Mouse (Mus musculus) liver, embryonic 16.5 days (tissue): Measurements from ENCODE around the gene Mis12. TPM values are rescaled to one million over a fixed set of nuclear protein-coding genes. Genes with fewer than 3 reads are reported as not detected.

ENCODE experiments used
- ATAC-seq: fragments of 200-750 bp; cut with Nextera tagmentation; 2 replicates; pipeline ENCODE4 v1.8.0; 2017; ENCODE audit warnings: low read depth, mild to moderate bottlenecking, moderate number of reproducible peaks, moderate library complexity
- H3K27ac ChIP-seq: fragments of 300-500 bp; sonication (generic); 2 replicates; pipeline ENCODE4 v1.5.1; 2014; ENCODE audit warnings: mild to moderate bottlenecking, low read length
- H3K27me3 ChIP-seq: fragments of 300-500 bp; sonication (generic); 2 replicates; pipeline ENCODE4 v1.6.1; 2014; ENCODE audit warnings: low read depth, low read length, mixed read lengths; ENCODE audit not compliant: control insufficient read depth, insufficient read depth
- H3K36me3 ChIP-seq: fragments of 300-500 bp; sonication (generic); 2 replicates; pipeline ENCODE4 v1.6.1; 2014; ENCODE audit warnings: mild to moderate bottlenecking; ENCODE audit not compliant: control insufficient read depth, insufficient read depth
- H3K4me1 ChIP-seq: fragments of 300-500 bp; sonication (generic); 2 replicates; pipeline ENCODE4 v1.6.1; 2014; ENCODE audit warnings: low read depth, low read length, mixed read lengths; ENCODE audit not compliant: control insufficient read depth
- H3K4me2 ChIP-seq: fragments of 300-500 bp; sonication (generic); 2 replicates; pipeline ENCODE4 v1.6.1; 2014; ENCODE audit warnings: low read depth, low read length, mixed read lengths
- H3K4me3 ChIP-seq: fragments of 300-500 bp; sonication (generic); 2 replicates; pipeline ENCODE4 v1.5.1; 2014; ENCODE audit warnings: low read depth, mild to moderate bottlenecking, low read length
- H3K9ac ChIP-seq: fragments of 300-500 bp; sonication (generic); 2 replicates; pipeline ENCODE4 v1.6.1; 2014; ENCODE audit warnings: low read depth, low read length
- H3K9me3 ChIP-seq: fragments of 300-500 bp; sonication (generic); replicated peaks from 2 replicates; pipeline ENCODE4 v1.6.1; 2016; ENCODE audit warnings: low read length; ENCODE audit not compliant: control insufficient read depth
- WGBS: fragments of 180-500 bp; shearing (Covaris S2); extraction: QIAGEN DNeasy Blood & Tissue Kit; methylation state at CpG from one replicate; pipeline ENCODE4 v1.1.7; 2014; ENCODE audit not compliant: insufficient replicate concordance; 5-methylcytosine and 5-hydroxymethylcytosine counted together
- polyA plus RNA-seq: library from polyadenylated mRNA; unstranded; fragments of >200 nt; fragmentation: Nextera tagmentation; extraction: Ambion mirVana; gene quantifications from 2 replicates; pipeline ENCODE4 v1.2.1, GENCODE M21; 2015

Mis12 gene
- polyA plus RNA-seq, 1 experiment from 2014 or later, result 24.1 TPM

DNA sequence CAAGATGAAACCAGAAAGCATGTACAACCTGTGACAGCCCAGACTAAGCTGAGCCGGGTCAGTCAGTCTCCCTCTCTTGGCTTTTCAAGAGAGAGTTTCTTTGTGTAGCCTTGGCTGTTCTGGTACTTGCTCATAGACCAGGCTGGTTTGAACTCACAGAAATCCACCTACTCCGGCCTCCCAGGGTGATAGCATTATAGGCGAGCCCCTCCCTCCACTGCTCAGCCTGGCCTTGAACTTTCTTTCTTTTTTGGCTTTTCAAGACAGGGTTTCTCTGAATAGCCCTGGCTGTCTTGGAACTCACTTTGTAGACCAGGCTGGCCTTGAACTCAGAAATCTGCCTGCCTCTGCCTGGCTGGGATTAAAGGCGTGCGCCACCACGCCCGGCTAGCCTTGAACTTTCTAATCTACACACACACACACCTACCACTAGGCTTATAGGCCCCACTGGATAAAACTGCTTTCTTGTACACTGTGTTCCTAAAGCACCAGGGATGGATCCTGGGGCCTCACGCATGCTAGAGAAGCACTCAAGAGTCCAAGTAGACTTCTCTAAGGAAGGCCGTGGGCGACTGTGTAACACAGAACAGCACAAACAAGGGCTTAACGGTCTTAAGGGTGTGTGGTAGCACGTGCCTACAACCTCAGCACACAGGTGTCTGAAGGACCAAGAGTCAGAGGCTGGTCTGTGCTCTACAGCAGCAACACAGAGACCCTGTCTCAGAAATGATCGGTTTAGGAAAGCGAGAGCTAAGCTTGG, 38.5 kb upstream of the Mis12 start:
- Histone ChIP-seq H3K9ac (no peak overlapping the region; the same call in 1 of the 2 replicates), H3K36me3 (peaks cover 44% of the 10 kb centered on the region), H3K4me1 (peaks cover 20% of the 10 kb centered on the region), H3K27ac (no peak overlapping the region), H3K4me3 (no peak overlapping the region; the same call in 1 of the 2 replicates), H3K4me2 (peak overlapping the region; percentile 98), H3K9me3 (no peaks in the 10 kb centered on the region), H3K27me3 (no peaks in the 10 kb centered on the region)
- ATAC-seq, result no peak
- 69% methylated on average over 14 of the region's 14 CpGs for WGBS

DNA sequence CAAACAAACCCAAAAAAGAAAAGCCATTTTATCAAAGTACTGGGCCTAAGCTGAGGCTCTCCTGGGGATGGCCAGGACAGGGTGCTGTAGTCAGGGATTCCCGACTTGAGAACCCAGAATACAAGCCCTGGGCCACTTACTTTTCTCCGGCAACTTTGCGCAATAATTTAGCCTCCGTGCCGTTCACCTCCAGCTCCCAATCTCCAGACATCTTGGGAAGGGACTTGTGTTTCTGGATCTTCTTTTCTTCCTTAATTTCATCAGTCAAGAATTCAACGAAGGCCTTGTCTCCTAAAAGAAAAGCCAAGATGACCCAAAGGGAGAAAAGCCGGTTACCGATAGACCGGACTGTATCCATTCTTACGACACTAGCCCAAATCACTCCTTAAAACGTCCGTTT, 37.4 kb upstream of the Mis12 start:
- WGBS, result 3% methylated on average over 12 of the region's 12 CpGs
- Histone ChIP-seq H3K4me3 (peak overlapping the region; percentile 93), H3K27me3 (no peaks in the 10 kb centered on the region), H3K27ac (no peak overlapping the region; the same call in 1 of the 2 replicates), H3K4me1 (peaks cover 20% of the 10 kb centered on the region), H3K9me3 (no peaks in the 10 kb centered on the region), H3K36me3 (peaks cover 39% of the 10 kb centered on the region), H3K9ac (peak overlapping the region; percentile 78; the same call in 1 of the 2 replicates), H3K4me2 (peak overlapping the region; percentile 98)
- no peak for ATAC-seq

DNA sequence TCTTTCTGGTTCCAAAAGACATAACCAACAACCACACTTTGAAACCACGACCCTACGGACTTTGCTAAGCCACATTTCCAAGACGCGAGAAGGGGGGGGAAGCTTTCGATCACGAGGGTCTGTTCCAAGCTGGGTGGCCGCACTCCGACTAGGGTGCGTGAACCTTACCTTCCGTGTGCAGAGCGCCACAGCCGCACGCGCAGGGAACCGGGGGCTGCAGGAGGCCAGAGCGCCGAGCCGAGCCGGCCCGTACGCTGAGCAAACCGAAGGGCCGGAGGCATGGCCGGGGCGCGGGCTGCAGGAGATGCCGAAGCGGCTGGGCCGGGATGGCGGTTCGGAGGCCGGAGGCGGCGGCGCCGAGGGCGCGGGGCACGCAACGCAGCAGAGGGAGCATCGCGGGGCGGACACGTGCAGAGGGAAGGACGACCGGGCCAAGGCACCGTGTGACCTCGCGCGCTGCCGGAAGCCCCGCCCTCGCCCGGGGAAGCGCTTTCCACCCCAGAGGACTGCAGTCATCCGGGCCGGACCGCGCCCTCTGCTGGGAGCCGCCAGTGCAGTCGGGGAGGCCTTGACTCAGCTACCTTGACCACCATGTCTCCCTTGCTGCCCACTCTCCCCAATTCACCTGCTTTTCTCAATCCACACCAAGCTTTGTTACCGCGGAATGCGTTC, 36.7 kb upstream of the Mis12 start, which contains the start of gene C1qbp:
C1qbp (minus strand) TSS at position 470 of the 672 bp plus-strand sequence.
- Histone ChIP-seq H3K4me1 (peaks cover 20% of the 10 kb centered on the region), H3K36me3 (peaks cover 35% of the 10 kb centered on the region), H3K4me2 (peak within 1 kb of the TSS; percentile 98), H3K27ac (peak within 1 kb of the TSS; percentile 60), H3K9ac (peak within 1 kb of the TSS; percentile 78), H3K4me3 (peak within 1 kb of the TSS; percentile 93), H3K9me3 (no peaks in the 10 kb centered on the region), H3K27me3 (no peaks in the 10 kb centered on the region)
- ATAC-seq, result peak; percentile 97
- WGBS, result under 1% methylated on average over 61 of the region's 64 CpGs

DNA sequence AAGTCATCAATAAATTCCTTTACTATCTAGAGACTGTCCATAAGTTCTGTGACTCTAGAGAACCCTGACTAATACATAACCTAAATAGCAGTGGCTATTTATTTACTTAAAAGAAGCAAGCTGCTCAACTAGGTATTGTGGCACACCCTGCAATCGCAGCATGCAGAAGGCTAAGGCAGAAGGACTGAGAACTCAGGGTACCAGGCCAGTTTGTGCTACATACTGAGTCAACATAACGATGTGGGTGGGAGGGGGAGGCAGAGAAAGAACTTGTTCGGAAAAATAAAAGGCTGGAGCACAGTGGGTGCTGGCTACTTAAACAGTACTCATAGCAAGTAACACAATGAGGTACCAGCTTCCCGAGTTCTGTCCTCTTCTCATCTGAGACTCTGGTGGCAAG, 18.2 kb upstream of the Mis12 start:
- Histone ChIP-seq H3K36me3 (peaks cover 7% of the 10 kb centered on the region), H3K9me3 (no peaks in the 10 kb centered on the region), H3K9ac (no peak overlapping the region), H3K27me3 (no peaks in the 10 kb centered on the region), H3K4me3 (no peak overlapping the region), H3K27ac (no peak overlapping the region), H3K4me2 (no peak overlapping the region), H3K4me1 (peaks cover 16% of the 10 kb centered on the region)
- ATAC-seq, result no peak
- 71% methylated on average over 4 of the region's 4 CpGs for WGBS

DNA sequence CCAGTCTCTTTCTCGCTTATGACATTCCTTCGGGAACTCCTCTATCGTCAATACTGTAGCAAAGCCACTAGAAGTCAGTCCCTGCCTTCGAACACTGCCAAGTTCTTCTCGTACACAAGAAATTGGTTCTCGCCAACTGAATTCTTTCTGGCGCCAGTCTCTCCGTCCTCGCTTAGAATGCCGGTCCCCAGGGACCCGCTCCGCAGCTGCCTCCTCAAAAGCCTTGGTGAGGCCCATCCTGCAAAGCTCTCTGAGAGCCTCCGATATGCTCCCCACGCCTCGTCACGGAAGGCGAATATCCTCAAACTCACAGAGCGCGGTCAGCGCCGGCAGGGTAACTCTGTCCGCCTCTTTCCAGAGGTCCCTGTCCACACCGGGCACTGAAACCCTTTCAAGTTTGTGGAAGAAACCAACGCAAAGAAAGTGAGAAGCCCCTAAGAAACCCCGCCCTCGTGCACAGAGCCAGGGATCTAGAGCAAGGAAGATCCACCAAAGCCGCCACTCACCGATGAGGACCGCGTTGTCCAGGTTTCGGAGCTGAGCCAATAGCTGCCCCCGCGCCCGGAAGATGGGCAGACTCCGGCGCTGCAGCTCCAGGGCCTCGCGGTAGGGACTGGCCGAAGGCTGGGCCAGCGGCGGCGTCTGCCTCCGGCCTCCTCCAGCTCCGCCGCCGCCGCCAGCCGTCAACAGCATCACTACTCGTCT, 15.6 kb upstream of the Mis12 start:
- ATAC-seq, result peak; percentile 71
- Histone ChIP-seq H3K27ac (peak overlapping the region; percentile 85), H3K36me3 (peaks cover 9% of the 10 kb centered on the region), H3K9ac (peak overlapping the region; percentile 85), H3K4me2 (peak overlapping the region; percentile 94), H3K27me3 (no peaks in the 10 kb centered on the region), H3K4me1 (peaks cover 16% of the 10 kb centered on the region), H3K9me3 (no peaks in the 10 kb centered on the region), H3K4me3 (peak overlapping the region; percentile 97)
- WGBS, result under 1% methylated on average over 49 of the region's 49 CpGs

DNA sequence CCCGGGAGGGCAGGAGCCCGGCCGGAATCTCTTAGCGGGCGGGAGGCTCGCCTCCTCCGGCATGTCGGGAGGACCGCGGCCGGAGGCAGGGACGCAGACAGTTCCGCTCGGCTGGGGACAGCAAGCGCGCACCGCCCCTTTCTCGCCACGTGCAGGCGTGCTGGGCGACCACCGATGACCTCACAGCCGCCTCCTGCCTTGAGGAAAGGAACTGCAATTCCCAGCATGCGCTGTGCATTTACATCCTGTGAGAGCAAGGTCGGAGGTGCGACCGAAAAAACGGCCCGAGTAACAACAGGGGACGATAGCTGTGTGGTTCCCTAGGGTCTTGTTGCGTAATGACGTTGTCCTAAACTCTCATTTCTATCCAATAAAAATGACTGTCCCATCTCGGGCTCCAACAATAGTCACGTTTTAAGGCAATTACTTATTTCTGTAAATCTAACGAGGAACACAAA, 15.1 kb upstream of the Mis12 start, which contains the start of gene Dhx33:
Dhx33 (minus strand) TSS at position 122 of the 458 bp plus-strand sequence.
- peaks cover 12% of the 10 kb centered on the region for H3K36me3 ChIP-seq
- H3K9me3 ChIP-seq, result no peaks in the 10 kb centered on the region
- under 1% methylated on average over 35 of the region's 35 CpGs for WGBS
- peak within 1 kb of the TSS; percentile 97 for H3K4me3 ChIP-seq
- H3K27me3 ChIP-seq, result no peaks in the 10 kb centered on the region
- peak within 1 kb of the TSS; percentile 85 for H3K27ac ChIP-seq
- peak within 1 kb of the TSS; percentile 94 for H3K4me2 ChIP-seq
- peaks cover 16% of the 10 kb centered on the region for H3K4me1 ChIP-seq
- peak within 1 kb of the TSS; percentile 85 for H3K9ac ChIP-seq
- peak; percentile 94 for ATAC-seq

DNA sequence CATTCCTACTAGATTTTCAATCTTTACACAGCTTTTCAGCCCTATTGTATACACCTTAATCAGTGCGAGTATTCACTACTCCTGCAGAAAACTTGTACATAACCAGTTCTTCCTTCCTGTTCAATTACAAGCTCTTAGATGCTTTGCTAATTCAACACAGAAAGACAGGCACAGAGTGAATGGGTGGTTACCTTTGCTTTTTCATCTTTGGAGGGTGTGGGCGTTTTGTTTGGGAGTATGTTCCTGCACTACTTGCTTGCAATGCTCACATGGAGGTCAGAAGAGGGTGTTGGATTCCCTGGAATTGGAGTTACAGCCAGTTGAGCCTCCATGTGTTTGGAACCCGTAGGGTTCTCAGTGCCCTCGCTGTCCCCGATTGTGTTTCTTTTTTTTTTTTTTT, 14.4 kb upstream of the Mis12 start:
- WGBS, result 43% methylated on average over 5 of the region's 5 CpGs
- Histone ChIP-seq H3K9me3 (no peaks in the 10 kb centered on the region), H3K9ac (no peak overlapping the region), H3K4me3 (peak overlapping the region; percentile 14), H3K27me3 (no peaks in the 10 kb centered on the region), H3K4me2 (peak overlapping the region; percentile 94), H3K27ac (no peak overlapping the region), H3K36me3 (peaks cover 13% of the 10 kb centered on the region), H3K4me1 (peaks cover 16% of the 10 kb centered on the region)
- no peak for ATAC-seq

DNA sequence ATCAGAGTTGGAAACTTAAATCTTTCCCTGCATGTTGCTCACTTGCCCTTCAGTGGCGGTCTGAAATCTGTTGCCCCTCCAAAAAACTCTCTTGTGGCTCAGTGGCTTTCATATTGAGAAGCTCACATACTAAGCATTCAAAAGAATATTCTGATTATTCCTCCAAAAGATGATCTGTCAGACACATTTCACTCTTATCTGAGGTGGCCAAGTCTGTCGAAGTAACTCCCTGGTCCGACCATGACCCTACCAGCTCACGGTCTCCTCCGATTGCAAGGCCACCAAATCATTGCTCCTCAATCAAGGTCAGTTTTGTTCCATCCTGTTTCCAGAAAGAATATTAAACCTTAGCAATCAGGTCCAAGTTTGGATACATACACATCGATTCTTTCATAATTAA, 12.4 kb upstream of the Mis12 start:
- Histone ChIP-seq H3K36me3 (peaks cover 26% of the 10 kb centered on the region), H3K9ac (no peak overlapping the region), H3K27ac (no peak overlapping the region), H3K9me3 (no peaks in the 10 kb centered on the region), H3K4me3 (no peak overlapping the region), H3K4me1 (peaks cover 16% of the 10 kb centered on the region), H3K4me2 (no peak overlapping the region), H3K27me3 (no peaks in the 10 kb centered on the region)
- ATAC-seq, result no peak
- WGBS, result 84% methylated on average over 6 of the region's 6 CpGs
